Mouse (Mus musculus): ENCODE data around the gene Zfp36l1.

The Zfp36l1 gene

DNA sequence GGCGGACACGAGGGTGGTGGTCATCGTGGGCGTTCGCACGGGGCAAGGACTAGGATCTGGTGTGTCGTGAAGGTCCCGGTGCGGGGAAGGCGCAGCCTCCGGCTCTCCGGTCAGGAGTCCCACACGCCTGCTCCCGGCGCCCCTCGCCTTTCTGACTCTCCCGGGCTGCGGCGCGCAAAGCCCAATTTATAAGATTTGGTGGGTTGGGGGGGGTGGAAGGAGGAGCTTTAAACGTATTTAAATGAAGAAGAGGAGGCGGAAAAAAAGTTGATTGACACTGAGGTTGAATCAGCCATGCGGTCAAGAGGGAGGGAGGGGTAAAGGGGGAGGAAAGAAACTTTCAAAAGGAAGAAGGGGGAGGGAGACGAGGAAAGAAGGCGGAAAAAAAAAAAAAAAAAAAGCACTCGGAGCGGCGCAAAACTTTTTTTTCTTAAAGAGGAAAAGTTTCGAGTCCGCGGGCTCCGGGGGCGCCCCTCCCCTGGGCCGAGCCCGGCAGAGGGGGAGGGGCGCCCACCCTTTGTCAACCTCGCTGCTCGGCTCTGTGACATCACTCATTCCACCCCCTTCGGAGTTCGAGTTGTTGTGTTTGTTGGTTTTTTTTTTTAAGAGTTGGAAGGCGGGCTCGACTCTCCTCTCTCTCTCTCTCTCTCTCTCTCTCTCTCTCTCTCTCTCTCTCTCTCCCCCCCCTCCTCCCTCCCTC lies at the start of gene Zfp36l1:
Gene Zfp36l1 (minus strand): TSS at position 162 of the 700 bp plus-strand sequence.
- in situ Hi-C loops (cut with MboI; ENCODE audit: unreplicated experiment in 2 of 2) = no loop called here

DNA sequence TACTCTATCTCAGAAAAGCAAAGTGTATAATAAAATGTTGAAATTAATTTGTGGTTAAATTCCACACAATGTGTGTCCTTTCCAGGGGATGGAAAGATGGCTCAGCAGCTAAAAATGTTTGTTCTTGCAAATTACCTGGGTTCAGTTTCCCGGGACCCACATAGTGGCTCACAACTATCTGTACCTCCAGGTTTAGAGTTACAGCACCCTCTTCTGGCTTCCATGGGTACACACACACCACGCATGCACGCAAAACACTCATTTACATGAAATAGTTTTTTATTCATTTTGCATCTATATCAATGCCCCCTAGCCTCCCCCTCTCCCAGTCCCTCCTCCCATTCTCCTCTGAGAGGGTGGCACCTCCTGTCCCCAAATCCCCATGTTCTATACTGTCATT lies 49.6 kb upstream of the Zfp36l1 start:
- in situ Hi-C loops (cut with MboI; ENCODE audit: unreplicated experiment in 2 of 2) = loop anchor here (10.0 to 25.0 kb wide), 2 partner anchors 732 to 1025 kb away; no protein-coding TSS in a partner anchor

DNA sequence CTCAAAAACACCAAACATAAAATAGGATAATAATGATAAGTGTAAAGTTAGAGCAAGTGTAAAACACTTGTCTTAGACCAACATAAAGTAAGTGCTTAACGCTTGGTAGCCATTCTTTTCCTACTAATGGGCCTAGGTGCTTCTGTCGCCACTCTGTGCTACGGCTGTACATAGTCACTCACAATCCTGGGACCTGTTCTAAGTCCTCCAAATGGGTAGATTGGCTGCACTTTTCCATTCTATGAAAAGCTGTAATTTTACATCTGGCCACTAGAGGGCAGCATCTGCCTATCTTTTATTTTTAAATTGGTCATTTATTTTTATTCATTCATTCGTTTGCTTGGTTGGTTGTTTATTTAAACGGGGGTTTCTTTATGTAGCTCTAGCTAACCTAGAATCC lies 44.9 kb upstream of the Zfp36l1 start:
- in situ Hi-C loops (cut with MboI; ENCODE audit: unreplicated experiment in 2 of 2) = loop anchor here (5.0 to 25.0 kb wide), 5 partner anchors 507 to 1030 kb away; partner anchors contain the start of gene Ccdc177 (in 1 of the 2)

DNA sequence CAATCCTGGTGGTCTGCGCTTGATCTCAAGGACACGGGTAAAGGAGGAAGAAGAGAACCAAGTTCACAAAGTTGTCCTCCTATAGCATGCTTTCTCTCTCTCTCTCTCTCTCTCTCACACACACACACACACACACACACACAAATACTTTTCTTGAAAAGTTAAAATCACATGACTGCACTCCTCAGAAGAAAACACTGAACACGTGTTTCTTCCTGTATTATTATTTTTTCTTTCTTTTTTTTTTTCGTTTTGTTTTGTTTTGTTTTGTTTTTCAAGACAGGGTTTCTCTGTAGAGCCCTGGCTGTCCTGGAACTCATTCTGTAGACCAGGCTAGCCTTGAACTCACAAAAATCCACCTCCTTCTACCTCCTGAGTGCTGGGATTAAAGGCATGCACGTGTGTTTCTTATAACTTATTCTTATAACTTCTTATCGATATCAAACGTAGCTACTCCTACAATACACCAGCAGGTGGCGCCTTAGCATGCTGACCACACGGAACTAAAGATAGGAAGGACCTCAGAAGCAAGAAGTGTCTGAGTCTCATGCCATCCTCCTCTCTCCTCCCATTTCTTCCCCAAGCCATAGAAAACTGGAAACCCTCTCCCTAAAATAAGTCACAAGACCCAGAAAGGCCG lies 41.0 kb upstream of the Zfp36l1 start:
- in situ Hi-C loops (cut with MboI; ENCODE audit: unreplicated experiment in 2 of 2) = loop anchor here (10.0 to 25.0 kb wide), 4 partner anchors 511 to 1033 kb away; no protein-coding TSS in a partner anchor

DNA sequence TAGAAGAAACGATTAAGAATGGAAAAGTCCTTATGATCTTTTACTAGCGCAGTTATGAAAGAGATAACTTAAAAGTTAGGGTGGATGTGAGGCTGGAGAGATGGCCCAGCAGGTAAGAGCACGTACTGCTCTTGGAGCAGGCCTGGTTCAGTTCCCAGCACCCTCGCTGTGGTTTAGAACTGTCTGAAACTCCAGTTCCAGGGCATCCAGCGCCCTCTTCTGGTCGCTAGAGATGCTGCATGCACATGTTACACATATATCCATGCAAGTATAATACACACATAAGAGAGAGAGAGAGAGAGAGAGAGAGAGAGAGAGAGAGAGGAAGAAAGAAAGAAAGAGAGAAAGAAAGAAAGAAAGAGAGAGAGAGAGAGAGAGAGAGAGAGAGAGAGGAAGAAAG lies 40.3 kb upstream of the Zfp36l1 start:
- in situ Hi-C loops (cut with MboI; ENCODE audit: unreplicated experiment in 2 of 2) = loop anchor here (10.0 to 25.0 kb wide), 4 partner anchors 512 to 1034 kb away; no protein-coding TSS in a partner anchor

DNA sequence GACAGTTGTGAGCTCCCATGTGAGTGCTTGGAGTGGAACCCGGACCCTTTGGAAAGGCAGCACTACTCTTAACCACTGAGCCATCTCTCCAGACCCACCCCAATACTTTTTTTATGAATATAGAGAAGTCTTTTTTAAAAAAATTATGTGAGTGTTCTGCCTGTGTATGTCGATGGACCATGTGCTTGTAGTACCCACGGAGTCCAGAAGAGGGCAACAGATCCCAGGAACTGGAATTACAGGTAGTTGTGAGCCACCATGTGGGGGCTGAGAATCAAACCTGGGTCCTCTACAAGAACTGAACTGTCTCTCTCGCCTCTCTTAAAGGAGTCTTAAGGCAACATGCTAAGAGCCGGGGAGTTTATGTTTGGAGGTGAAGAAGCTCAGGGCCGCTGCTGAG lies 39.0 kb upstream of the Zfp36l1 start:
- in situ Hi-C loops (cut with MboI; ENCODE audit: unreplicated experiment in 2 of 2) = loop anchor here (10.0 to 25.0 kb wide), 4 partner anchors 513 to 1035 kb away; no protein-coding TSS in a partner anchor

DNA sequence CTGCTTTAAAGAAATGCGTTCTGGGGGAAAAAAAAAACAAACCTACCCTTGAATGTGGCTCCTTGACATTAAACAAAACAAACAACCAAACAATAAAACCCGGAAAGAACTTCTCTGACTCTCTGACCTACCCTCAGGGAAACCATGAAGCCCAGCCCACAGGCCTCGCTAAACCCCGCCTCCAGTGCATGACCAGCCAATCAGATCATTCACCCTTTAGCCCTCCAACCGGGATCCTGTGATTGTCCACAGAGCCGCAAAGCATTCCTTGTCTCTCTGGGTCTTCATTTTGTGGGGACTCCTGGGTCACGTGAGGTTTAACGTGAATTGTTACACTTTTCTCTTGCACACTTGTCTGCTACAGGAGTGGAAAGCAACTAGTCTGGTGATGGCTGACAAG lies 37.8 kb upstream of the Zfp36l1 start:
- in situ Hi-C loops (cut with MboI; ENCODE audit: unreplicated experiment in 2 of 2) = loop anchor here (10.0 to 25.0 kb wide), 4 partner anchors 514 to 1037 kb away; no protein-coding TSS in a partner anchor

DNA sequence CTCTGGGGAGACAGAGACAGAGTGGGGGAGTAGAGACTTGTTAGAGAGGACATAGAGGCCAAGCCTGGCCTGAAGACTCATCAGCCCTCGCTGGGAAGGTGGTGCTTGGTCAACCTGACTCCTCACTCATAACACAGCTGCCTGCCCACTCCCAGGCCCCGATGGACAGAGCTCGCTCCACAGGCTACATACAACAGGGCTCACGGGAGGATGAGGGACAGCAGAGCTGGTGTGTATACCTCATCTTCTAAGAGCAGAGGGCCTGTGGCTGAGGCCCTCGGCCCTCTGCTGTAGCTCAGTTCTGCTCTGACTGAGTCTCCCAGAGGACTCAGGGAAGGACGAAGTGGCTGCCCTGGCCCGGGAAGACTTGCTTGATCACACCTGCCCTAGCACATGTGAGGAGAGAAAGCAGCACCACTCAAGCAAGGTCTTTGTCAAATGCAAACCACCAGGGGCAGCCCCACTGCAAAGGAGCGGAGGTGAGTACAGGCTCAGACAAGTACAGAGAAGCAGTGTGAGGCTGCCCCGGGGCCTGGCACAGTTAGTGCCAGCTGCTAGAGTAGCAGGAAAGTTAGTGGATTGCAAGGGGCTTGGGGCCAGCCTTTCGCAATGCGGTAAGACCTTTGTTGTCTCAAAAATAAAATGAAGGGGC lies 34.9 kb upstream of the Zfp36l1 start:
- in situ Hi-C loops (cut with MboI; ENCODE audit: unreplicated experiment in 2 of 2) = loop anchor here in 1 of 2 experiments (25.0 kb wide), 1 partner anchor 960 kb away; the partner anchor contains the start of gene Rdh11

DNA sequence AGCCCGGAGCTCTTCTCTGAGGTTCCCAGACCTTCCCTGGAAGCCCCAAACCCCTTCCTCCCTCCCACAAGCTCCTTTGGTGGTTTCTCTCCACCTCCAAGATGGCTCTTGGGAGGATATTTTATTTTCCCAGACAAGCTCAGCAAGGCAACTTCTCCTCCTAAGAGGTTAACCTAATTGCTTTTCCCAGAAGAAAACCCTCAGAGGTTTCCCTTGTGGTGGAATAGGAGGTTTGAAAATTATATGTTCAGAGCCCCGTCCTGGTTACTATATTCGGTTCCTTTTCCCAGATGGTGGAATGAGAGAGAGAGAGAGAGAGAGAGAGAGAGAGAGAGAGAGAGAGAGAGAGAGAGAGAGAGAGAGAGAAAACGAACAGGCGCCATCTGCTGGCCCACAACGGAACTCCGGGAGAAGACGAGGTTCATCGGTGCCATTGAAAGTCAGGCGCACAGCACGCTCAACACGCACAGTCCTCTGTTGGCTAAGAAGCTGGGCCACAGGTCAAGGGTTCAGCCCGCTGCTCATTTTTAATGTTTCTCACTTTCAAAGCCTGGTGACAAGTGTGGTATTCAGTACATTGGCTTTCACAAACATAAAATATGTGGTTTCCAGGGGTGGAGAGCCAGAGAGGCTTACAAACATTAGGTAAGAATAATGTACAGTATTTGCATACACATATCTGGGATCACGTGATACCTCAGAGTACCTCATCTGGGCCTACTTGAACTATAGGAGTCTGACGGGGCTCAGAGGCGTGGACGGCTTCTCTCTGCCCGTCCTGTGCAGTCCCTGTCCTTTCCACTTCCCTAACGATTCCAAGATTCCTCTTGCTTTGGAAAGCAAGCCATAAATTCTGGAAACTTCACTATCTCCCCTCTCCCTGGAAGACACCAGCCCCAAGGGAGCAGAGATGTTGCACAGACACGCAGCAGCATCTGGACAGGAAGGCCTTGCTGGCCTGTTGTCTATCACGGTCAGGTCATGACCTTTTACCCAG lies 33.7 kb upstream of the Zfp36l1 start:
- in situ Hi-C loops (cut with MboI; ENCODE audit: unreplicated experiment in 2 of 2) = loop anchor here in 1 of 2 experiments (25.0 kb wide), 1 partner anchor 959 kb away; the partner anchor contains the start of gene Rdh11

DNA sequence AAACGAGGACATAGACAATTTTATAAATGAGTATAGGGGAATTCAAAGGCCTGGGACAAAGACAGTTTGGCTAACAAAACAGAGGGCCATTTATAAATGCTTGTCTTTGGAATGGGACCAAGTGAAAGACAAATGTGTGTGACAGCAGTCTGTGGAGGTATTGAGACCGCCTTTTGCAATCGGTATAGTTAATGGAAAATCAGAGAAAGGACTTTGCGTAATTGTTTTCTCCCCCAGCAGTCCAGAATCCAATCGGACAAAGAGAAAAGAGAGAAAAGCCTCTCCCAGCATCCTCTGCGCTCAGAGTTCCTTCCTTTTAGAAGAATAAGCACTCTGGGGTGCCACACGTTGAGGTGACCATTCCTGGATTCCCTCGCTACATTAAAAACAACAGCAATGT lies 32.6 kb upstream of the Zfp36l1 start:
- in situ Hi-C loops (cut with MboI; ENCODE audit: unreplicated experiment in 2 of 2) = loop anchor here in 1 of 2 experiments (25.0 kb wide), 1 partner anchor 958 kb away; the partner anchor contains the start of gene Rdh11

DNA sequence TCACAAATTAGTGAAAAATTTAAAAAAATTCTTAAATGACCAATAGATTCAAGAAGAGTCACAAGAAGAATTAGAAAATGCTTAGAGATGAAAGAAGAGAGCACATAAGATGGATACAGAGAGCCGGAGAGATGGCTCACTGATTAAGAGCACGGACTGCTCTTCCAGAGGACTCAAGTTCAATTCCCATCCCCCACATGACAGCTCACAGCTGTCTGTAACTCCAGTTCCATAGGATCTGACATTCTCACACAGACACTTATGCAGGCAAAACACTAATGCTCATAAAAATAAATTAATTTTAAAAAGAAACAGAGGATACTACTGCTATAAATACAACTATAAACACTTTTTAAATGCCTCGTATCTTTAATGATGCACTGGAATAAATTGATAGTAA lies 32.0 kb upstream of the Zfp36l1 start:
- in situ Hi-C loops (cut with MboI; ENCODE audit: unreplicated experiment in 2 of 2) = loop anchor here (5.0 to 25.0 kb wide), 3 partner anchors 788 to 958 kb away; partner anchors contain the start of gene Rdh11 (in 2 of the 2)

DNA sequence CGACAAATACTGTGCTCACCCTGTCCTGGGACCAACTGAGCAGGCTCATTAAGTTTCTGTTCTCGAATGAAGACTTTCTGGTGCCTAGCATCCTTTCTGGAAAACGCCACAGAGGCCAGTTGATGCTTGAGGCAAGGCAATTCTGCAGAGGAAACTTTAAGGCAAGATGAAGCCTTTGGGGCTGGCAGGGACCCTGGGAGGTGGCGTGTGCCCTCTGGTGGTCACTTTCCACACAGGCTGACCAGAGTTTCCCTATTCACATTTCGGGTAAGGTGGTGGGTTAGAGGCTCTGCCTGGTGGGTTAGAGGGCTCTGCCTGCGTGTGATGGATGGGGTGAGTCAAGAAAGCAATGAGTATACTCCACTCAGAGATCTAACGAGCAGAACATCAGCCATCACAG lies 28.7 kb upstream of the Zfp36l1 start:
- in situ Hi-C loops (cut with MboI; ENCODE audit: unreplicated experiment in 2 of 2) = loop anchor here (5.0 to 25.0 kb wide), 3 partner anchors 784 to 954 kb away; partner anchors contain the start of gene Rdh11 (in 2 of the 2)

DNA sequence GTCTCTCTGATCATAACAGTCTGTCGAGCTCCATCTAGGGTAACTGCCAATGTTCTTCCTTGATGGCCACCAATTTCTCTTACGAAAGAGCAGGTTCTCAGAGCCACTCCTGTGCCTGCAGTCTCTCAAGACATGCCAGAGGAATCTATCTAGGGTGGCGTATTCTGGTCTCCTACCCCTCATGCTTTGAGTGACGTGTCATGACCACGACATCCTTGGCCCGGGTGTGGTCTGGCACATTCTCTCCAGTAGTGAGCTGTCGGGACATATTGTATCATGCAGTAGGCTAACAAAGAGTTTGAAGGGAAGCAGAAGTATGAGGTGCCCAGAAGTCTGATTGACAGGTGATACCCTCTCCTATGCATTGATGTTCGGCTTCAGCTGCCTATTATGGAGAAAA lies 28.2 kb upstream of the Zfp36l1 start:
- in situ Hi-C loops (cut with MboI; ENCODE audit: unreplicated experiment in 2 of 2) = loop anchor here (5.0 to 25.0 kb wide), 3 partner anchors 784 to 954 kb away; partner anchors contain the start of gene Rdh11 (in 2 of the 2)

DNA sequence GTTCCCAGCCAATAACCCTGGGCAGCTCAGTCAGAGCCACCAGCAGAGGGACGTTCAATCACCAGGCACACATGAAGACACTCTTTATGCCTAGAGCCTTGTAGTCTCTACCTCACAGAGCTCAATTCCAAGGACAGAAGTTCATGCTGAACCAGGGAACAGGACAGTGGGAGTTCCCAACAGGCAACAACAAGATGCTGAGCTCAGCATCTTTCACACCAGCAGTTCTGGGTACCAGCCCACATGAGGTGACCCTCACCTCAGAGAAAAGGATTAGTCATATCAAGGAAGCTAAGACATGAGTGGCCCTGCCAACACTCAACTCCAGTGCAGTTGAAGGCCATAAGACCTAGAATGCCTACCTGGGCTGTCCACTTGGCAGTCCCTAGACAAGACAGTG lies 24.9 kb upstream of the Zfp36l1 start:
- in situ Hi-C loops (cut with MboI; ENCODE audit: unreplicated experiment in 2 of 2) = loop anchor here (5.0 to 25.0 kb wide), 2 partner anchors 525 to 950 kb away; partner anchors contain the start of gene Rdh11 (in 1 of the 2)

DNA sequence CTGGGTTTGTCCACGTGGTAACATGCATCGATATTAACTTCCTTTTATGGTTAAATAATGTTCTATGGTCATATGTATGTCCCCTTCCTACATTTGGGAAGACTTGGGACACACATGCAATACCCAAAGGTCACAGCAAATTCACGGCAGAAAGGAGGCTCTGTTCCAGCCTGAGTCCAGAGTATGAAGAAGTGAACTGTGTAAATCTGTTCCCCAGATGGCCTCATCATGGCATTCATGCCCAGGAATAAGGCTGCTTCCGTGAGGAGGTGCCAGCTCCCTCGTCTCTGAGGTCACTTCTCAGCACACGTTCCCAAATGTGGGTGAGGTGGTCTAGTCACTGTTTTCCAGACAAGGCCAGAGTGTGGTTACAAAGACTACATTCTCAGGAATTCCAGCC lies 24.4 kb upstream of the Zfp36l1 start:
- in situ Hi-C loops (cut with MboI; ENCODE audit: unreplicated experiment in 2 of 2) = loop anchor here (5.0 to 25.0 kb wide), 2 partner anchors 525 to 950 kb away; partner anchors contain the start of gene Rdh11 (in 1 of the 2)

DNA sequence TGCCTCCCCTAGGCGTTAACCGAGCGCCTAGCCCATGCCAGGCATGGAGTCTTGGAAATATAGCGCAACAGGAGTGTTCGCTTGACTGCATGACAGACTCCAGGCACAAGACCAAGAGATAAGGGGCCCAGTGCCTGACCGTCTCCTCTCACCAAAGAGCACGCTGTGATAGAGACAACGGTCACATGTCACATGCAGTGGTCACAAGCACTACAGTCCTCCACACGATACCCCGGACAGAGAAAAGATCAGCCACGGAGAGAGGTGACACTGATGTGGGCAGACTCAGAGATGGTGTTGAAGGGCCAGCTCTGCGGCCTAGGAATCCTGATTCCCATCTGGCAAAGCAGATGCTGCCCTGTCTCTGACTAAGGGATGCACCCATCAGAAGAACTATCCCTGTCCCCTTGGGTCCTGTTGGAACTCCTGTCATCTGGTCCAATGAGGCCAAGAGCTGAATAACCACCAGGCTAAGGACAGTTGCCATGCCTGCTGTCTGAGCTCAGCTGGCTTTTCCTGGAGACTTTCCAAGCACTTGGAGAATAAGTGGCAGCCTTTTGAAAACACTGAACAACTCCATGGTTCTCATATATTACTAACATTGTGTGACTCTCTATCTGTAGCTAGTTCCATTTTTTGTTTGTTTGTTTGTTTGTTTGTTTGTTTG lies 23.6 kb upstream of the Zfp36l1 start:
- in situ Hi-C loops (cut with MboI; ENCODE audit: unreplicated experiment in 2 of 2) = loop anchor here (5.0 to 25.0 kb wide), 2 partner anchors 524 to 949 kb away; partner anchors contain the start of gene Rdh11 (in 1 of the 2)

DNA sequence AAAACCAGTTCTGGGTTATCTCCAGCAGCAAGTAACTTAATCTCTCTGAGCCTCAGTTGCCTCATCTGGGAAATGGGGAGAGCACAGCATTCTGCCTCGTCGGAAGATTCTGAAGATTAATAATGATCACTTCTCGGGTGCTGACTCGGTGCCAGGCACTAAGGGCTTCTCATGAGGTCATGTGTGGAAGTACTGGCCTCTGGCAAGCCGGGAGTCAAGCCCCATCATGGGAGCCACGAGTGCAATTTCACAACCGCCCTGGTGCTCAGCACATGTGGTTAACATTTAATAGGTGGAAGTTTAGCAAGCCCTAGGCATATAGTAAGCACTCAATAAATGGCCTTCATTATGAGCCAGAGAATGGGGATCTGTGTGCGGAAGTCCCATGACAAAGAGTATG lies 22.4 kb upstream of the Zfp36l1 start:
- in situ Hi-C loops (cut with MboI; ENCODE audit: unreplicated experiment in 2 of 2) = loop anchor here (5.0 to 25.0 kb wide), 2 partner anchors 523 to 948 kb away; partner anchors contain the start of gene Rdh11 (in 1 of the 2)

DNA sequence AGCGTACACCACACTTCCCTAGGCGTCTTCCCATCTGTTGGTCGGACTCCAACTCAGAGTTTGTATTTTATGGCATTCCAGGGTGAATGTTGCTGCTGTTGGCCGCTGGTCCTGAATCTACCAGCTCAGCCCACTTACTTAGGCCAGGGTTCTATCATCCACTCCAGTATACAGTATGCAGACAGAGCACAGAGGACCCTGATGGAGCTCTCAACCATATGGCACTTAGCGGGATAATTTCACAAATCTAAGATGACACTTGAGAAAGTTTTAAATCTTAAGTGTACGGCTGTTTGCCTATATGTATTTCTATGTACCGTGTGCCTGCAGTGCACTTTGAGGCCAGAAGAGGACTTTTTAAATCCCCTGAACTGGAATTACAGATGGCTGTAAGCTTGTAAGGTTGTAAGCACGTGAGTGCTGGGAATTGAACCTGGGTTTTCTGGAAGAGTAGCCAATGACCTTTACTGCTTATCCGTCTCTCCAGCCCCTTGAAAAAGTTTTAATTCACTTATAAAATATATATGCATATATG lies 20.3 kb upstream of the Zfp36l1 start:
- in situ Hi-C loops (cut with MboI; ENCODE audit: unreplicated experiment in 2 of 2) = loop anchor here (5.0 to 25.0 kb wide), 3 partner anchors 521 to 946 kb away; partner anchors contain the start of gene Rdh11 (in 1 of the 2)

All from v-Abl transformed pro-B cells (cell line).